Mouse (Mus musculus) common myeloid progenitor, adult 5-6 weeks (primary cell): ENCODE data around the gene Pcsk6. TPM values are rescaled to one million over a fixed set of nuclear protein-coding genes. Genes with fewer than 3 reads are reported as not detected.
"Not testable (repeated sequence)": the region's sequence is repeated elsewhere in the genome, so short reads cannot be mapped to it uniquely, and the experiment has no call there.

Source experiments
- ATAC-seq: replicated peaks from 2 replicates; pipeline ENCODE4 v1.8.0; 2016; ENCODE audit warnings: low read depth, mild to moderate bottlenecking, moderate TSS enrichment, inconsistent platforms; ENCODE audit not compliant: poor library complexity, severe bottlenecking
- total RNA-seq: library from RNA; stranded (forward); fragments of 200-1000, 187-1606 nt; gene quantifications from 2 replicates; pipeline ENCODE4 v1.2.3, GENCODE M21; 2017

Pcsk6 gene
- total RNA-seq = 0.09 and 0.10 TPM in 2 replicates

- ATAC-seq = no peak
Observed at GRCm38 (mm10) chr7:65861591-65862472, at the start of gene Pcsk6. Gene Pcsk6 (plus strand): TSS chr7:65861734.

GRCm38 (mm10) chr7:65813611-65814212 lies 47.8 kb upstream of the Pcsk6 start:
- no peak for ATAC-seq

- no peak for ATAC-seq
Observed at GRCm38 (mm10) chr7:65817564-65817963, 44.0 kb upstream of the Pcsk6 start.

- no peak for ATAC-seq
Observed at GRCm38 (mm10) chr7:65820391-65820790, 41.1 kb upstream of the Pcsk6 start.

- not testable (repeated sequence) for ATAC-seq
Observed at GRCm38 (mm10) chr7:65821901-65822300, 39.6 kb upstream of the Pcsk6 start.

DNA sequence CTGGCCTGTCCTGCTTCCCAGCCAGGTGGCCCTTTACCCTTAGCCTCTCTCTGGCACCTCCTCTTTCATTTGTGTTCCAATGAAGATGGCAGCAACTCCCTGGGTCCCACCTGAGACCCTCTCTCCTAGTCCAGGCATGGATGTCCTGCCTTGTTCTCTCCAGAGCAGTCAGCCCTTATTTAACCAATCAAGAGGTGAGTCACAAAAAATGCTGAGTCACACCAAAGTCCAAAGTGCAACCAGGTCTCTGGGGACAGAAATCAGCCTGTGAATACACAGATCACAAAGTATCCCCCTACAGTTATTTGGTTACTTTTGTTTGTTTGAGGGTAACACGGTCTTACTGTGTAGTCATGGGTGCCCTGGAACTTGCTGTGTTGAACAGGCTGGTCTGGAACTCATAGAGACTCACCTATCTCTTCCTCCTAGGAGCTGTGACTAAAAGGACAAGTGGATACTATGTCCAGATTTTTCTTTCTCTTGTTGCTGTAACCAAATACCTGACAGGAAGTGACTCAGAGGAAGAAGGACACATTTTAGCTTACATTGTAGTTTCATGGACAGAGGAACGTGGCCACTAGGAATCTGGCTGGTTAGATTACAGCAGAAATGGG lies 38.9 kb upstream of the Pcsk6 start:
- ATAC-seq = no peak

DNA sequence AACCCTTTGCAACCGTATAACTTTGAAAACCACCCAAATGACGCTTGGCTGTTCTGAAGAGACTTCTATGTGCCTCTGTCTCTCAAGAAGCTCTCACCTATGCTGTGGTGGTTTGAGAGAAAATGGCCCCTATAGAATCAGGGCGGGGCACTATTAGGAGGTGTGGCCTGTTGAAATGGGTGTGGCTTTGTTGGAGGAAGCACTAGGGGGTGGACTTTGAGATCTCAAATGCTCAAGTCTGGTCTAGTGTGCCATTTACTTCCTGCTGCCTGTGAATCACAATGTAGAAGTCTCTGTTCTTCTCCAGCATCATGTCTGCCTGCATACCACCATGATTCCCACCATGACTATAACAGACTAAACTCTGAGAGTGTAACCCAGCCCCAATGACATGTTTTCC lies 21.8 kb upstream of the Pcsk6 start:
- ATAC-seq = no peak

- no peak for ATAC-seq
Observed at GRCm38 (mm10) chr7:65843210-65843609, 18.3 kb upstream of the Pcsk6 start.

- no peak for ATAC-seq
Observed at GRCm38 (mm10) chr7:65860981-65861380, 553 bp upstream of the Pcsk6 start.

DNA sequence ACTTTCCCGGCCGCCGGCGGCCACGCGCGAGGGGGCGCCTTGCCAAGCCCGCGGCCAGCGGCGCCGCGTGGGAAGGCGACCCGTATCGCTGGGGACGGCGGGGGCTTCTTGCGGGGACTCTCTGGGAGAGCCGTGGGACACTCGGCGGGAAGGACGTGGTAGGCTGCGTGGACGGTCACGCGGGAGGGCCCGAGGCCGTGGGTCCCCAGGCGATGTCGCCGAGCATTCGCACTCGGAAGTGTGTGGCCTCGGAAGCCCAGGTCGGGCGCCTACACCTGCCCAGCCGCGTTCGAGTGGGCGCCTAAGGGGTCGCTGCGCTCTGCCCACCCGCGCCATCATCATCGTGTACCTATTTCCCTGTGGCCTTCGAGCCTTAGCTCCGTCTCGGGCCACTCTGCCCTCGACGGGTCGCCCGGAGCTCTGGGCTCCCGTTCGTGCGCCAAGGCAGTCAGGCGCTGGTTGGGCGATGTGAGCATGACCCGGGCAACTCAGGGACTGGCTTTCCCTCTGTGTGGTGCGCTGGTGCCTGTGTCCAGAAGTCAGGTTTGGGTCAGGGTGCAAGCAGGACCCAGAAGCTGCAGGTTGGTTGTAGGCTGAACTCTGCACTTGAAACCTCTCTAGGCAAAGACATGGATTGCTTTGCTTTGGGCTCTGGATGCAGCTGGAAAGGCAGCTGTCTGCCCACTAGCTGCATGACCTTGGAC lies 1.1 kb downstream of the Pcsk6 start:
- no peak for ATAC-seq

- no peak for ATAC-seq
Observed at GRCm38 (mm10) chr7:65869173-65869572, 7.6 kb downstream of the Pcsk6 start.

DNA sequence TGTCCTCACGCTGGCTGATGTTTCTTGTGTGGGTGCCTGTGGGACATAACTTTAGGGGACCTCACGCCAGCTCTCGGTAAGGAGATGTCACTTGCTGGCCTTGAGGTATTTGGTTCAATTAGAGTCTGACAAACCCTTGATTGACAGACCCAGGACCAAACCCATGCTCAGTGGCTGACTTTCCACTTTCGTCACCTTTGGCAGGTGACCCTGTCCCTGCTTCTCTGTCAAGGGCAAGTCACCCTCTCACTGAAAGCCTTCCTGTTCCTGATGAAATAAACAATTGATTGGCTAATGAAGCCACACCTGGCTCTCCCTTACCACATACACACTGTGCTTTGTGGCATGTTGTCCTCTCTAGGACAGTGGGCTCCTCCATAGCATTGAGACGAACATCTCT lies 8.3 kb downstream of the Pcsk6 start:
- ATAC-seq = no peak

DNA sequence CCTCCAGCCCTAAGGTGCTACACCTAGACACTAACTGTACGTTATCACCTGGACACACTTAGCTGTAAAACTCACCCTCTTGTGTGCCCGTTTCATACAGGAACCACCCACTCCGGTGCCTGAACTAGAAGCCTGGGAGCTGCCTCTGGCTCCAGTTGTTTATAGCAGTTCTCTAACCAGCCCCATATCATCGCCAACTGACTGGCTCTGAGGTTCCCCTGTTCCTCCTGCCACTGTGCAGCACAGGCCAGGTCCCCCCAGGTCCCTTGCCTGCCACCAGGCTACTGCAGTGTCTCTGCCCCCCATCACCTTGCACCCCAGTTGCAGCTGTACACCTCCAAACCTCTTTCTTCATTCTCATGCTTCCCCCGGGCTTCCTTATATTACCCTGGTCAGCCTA lies 8.7 kb downstream of the Pcsk6 start:
- no peak for ATAC-seq

DNA sequence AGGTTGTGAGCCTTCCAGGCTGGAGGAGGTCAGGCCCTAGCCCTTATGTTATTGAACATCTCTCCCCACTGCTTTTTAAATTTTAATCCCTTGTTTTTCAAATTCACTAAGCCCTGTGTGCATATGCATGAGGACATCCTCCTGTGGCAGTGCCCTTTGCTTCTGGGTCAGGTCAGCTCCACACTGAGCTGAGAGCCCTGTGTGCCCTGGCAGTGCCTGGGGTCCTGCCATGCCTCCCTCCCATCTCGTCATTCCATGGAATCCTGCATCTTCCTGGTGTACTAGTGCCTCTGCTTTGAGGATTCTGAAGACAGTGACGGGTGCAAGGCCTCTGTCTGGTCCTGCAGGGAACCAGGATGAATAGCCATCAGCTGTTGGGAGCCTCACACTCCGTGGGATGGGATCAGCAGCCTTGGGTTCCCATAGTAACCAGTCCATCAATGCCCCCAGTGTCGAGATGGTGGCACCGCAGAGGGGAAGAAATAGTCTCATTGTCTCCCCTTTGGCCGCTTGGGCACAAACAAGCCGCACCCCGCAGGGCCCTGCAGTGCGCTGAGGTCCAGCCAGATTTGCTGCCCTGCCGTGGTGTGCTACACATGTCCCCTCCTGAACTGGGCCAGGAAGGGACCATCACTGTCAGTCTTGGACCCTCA lies 9.5 kb downstream of the Pcsk6 start:
- no peak for ATAC-seq

GRCm38 (mm10) chr7:65871851-65872250 lies 10.3 kb downstream of the Pcsk6 start:
- ATAC-seq = 0 out of 2 replicates have a peak, but pooled peaks have one; percentile 45

DNA sequence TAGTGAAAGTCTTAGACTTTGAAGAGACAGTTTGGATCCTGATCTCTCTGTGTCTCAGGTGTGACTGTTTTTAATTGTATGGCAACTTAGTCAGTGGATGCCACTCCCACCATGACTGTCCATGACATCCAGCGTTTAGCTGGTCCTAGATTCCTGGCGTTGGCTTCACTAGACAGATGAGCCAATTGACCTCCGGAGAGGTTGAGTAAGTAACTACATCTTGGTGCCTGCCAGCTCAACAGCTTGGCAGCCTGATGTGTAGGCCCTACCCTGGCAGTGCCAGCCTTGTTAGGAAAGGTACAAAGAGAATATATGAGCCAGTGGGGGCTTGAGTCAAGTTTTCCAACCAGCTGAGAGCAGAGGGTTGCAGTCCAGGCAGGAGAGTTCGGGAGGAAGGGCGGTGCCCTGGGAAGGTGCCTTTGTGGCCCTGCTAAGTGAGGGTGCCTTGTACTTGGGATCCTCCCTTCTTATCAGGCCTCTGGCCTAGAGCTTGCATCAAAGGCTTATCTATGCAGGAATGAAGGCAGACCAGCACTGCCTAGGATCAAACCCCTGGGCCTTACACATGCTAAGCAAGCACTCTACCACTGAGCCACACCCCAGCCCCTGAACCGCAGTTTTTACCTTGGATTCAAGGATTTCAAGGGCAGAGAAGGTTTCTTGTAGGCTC lies 11.8 kb downstream of the Pcsk6 start:
- no peak for ATAC-seq

GRCm38 (mm10) chr7:65873902-65874301 lies 12.4 kb downstream of the Pcsk6 start:
- ATAC-seq = no peak

DNA sequence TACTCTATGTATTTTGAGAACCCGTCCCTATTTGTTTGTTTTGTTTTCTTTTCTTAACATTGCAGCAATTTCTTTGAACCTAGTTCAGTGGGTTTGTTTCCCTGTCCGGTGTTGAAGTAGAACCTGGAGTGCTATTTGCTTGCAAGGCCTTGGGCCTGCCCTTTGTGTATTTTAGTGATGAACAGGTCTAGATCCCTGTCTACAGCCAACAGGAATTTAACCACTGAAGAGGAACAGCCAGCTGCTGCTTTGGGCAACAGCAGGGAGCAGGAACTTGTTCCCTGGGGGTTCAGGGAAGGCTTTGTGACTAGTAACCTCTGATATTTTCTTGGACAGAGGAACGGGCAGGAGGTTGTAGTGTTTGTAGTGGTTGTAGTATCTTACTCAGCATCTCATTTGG lies 15.1 kb downstream of the Pcsk6 start:
- no peak for ATAC-seq

GRCm38 (mm10) chr7:65878234-65878633 lies 16.7 kb downstream of the Pcsk6 start:
- no peak for ATAC-seq

GRCm38 (mm10) chr7:65879330-65879729 lies 17.8 kb downstream of the Pcsk6 start:
- no peak for ATAC-seq
